Mouse (Mus musculus): ENCODE results near the gene Slc38a6.

The Slc38a6 gene

GRCm38 (mm10) chr12:73354521-73354920 is 67.9 kb downstream of the Slc38a6 start:
- in situ Hi-C loops (cut with MboI; ENCODE audit: low sequenced_read_pairs): no loop called here

GRCm38 (mm10) chr12:73355084-73355775 is 68.7 kb downstream of the Slc38a6 start:
- in situ Hi-C loops (cut with MboI; ENCODE audit: low sequenced_read_pairs): no loop called here

- in situ Hi-C loops (cut with MboI; ENCODE audit: low sequenced_read_pairs): no loop called here
Measured at GRCm38 (mm10) chr12:73356696-73357095, 70.1 kb downstream of the Slc38a6 start.

- in situ Hi-C loops (cut with MboI; ENCODE audit: low sequenced_read_pairs): no loop called here
Measured at GRCm38 (mm10) chr12:73357311-73357710, 70.7 kb downstream of the Slc38a6 start.

- in situ Hi-C loops (cut with MboI; ENCODE audit: low sequenced_read_pairs): no loop called here
Measured at GRCm38 (mm10) chr12:73357736-73358135, 71.2 kb downstream of the Slc38a6 start.

GRCm38 (mm10) chr12:73358640-73359039 is 72.1 kb downstream of the Slc38a6 start:
- in situ Hi-C loops (cut with MboI; ENCODE audit: low sequenced_read_pairs): no loop called here

- in situ Hi-C loops (cut with MboI; ENCODE audit: low sequenced_read_pairs): no loop called here
Measured at GRCm38 (mm10) chr12:73359520-73359919, 72.9 kb downstream of the Slc38a6 start.

GRCm38 (mm10) chr12:73361201-73361600 is 74.6 kb downstream of the Slc38a6 start:
- in situ Hi-C loops (cut with MboI; ENCODE audit: low sequenced_read_pairs): no loop called here

- in situ Hi-C loops (cut with MboI; ENCODE audit: low sequenced_read_pairs): no loop called here
Measured at GRCm38 (mm10) chr12:73363401-73363800, 76.8 kb downstream of the Slc38a6 start.

GRCm38 (mm10) chr12:73363956-73364355 is 77.4 kb downstream of the Slc38a6 start:
- in situ Hi-C loops (cut with MboI; ENCODE audit: low sequenced_read_pairs): no loop called here

GRCm38 (mm10) chr12:73366581-73366980 is 80.0 kb downstream of the Slc38a6 start:
- in situ Hi-C loops (cut with MboI; ENCODE audit: low sequenced_read_pairs): no loop called here

- in situ Hi-C loops (cut with MboI; ENCODE audit: low sequenced_read_pairs): no loop called here
Measured at GRCm38 (mm10) chr12:73367460-73368079, 81.0 kb downstream of the Slc38a6 start.

GRCm38 (mm10) chr12:73368868-73369608 is 82.5 kb downstream of the Slc38a6 start:
- in situ Hi-C loops (cut with MboI; ENCODE audit: low sequenced_read_pairs): no loop called here

- in situ Hi-C loops (cut with MboI; ENCODE audit: low sequenced_read_pairs): no loop called here
Measured at GRCm38 (mm10) chr12:73370367-73370944, 83.9 kb downstream of the Slc38a6 start.

- in situ Hi-C loops (cut with MboI; ENCODE audit: low sequenced_read_pairs): no loop called here
Measured at GRCm38 (mm10) chr12:73371132-73371531, 84.6 kb downstream of the Slc38a6 start.

- in situ Hi-C loops (cut with MboI; ENCODE audit: low sequenced_read_pairs): no loop called here
Measured at GRCm38 (mm10) chr12:73378026-73378425, 91.4 kb downstream of the Slc38a6 start.

- in situ Hi-C loops (cut with MboI; ENCODE audit: low sequenced_read_pairs): no loop called here
Measured at GRCm38 (mm10) chr12:73378724-73379355, 92.3 kb downstream of the Slc38a6 start.

- in situ Hi-C loops (cut with MboI; ENCODE audit: low sequenced_read_pairs): no loop called here
Measured at GRCm38 (mm10) chr12:73380686-73381360, 94.2 kb downstream of the Slc38a6 start.

- in situ Hi-C loops (cut with MboI; ENCODE audit: low sequenced_read_pairs): no loop called here
Measured at GRCm38 (mm10) chr12:73381452-73381851, 94.9 kb downstream of the Slc38a6 start.

Data from CH12F3 (cell line).